Mouse (Mus musculus) ES-E14 (cell line): ENCODE data around the gene Gm49340. TPM values are rescaled to one million over a fixed set of nuclear protein-coding genes. Genes with fewer than 3 reads are reported as not detected.

Experiments
- DNase-seq: peaks from one replicate; pipeline ENCODE4 v3.0.0-alpha.2; 2013; ENCODE audit warnings: low read depth, low spot score
- H3K27ac ChIP-seq: 2 replicates; pipeline ENCODE4 v1.5.1; 2012; ENCODE audit warnings: low read depth, mild to moderate bottlenecking, low read length, moderate library complexity, mixed read lengths; ENCODE audit not compliant: poor library complexity, insufficient read depth, severe bottlenecking
- H3K36me3 ChIP-seq: 2 replicates; pipeline ENCODE4 v1.6.1; 2012; ENCODE audit warnings: mild to moderate bottlenecking, low read length, moderate library complexity, mixed read lengths; ENCODE audit not compliant: control insufficient read depth, poor library complexity, insufficient read depth, severe bottlenecking
- H3K4me1 ChIP-seq, 2 experiments: fragments of 150-350 bp in 1 of 2; sonication (generic) in 1 of 2; 2 replicates each; pipeline ENCODE4 v1.6.1; 2012; ENCODE audit warnings: low read length in 2 of 2, mild to moderate bottlenecking in 1 of 2, mixed read lengths in 1 of 2; ENCODE audit not compliant: control insufficient read depth in 2 of 2, insufficient read depth in 2 of 2, poor library complexity in 1 of 2
- H3K4me3 ChIP-seq, 2 experiments: fragments of 150-350 bp in 1 of 2; sonication (generic) in 1 of 2; 2 replicates each; pipeline ENCODE4 v1.5.1; 2012; ENCODE audit warnings: low read length in 2 of 2, low read depth in 1 of 2, mild to moderate bottlenecking in 1 of 2, mixed read lengths in 1 of 2; ENCODE audit not compliant: insufficient read depth in 1 of 2, poor library complexity in 1 of 2, severe bottlenecking in 1 of 2
- H3K9ac ChIP-seq: 2 replicates; pipeline ENCODE4 v1.6.1; 2012; ENCODE audit warnings: low read depth, mild to moderate bottlenecking, low read length, mixed read lengths; ENCODE audit not compliant: poor library complexity, insufficient read depth, severe bottlenecking
- H3K9me3 ChIP-seq: fragments of 150-350 bp; sonication (generic); 2 replicates; pipeline ENCODE4 v1.6.1; 2012; ENCODE audit warnings: low read depth, mild to moderate bottlenecking, low read length; ENCODE audit not compliant: control insufficient read depth, insufficient read depth
- CHD2 ChIP-seq: IDR thresholded peaks from 2 replicates; pipeline ENCODE4 v1.6.1; 2014; ENCODE audit warnings: mild to moderate bottlenecking, low read depth, low read length, inconsistent platforms
- HCFC1 ChIP-seq: IDR thresholded peaks from 2 replicates; pipeline ENCODE4 v1.6.1; 2012; ENCODE audit warnings: low read length, inconsistent platforms, borderline replicate concordance; ENCODE audit not compliant: insufficient read depth
- MAFK ChIP-seq: IDR thresholded peaks from 2 replicates; pipeline ENCODE4 v1.6.1; 2014; ENCODE audit warnings: mild to moderate bottlenecking, low read depth, low read length, inconsistent platforms; ENCODE audit not compliant: insufficient read depth
- ZC3H11A ChIP-seq: IDR thresholded peaks from 2 replicates; pipeline ENCODE4 v1.6.1; 2012; ENCODE audit warnings: low read depth, mild to moderate bottlenecking, inconsistent platforms, low read length, borderline replicate concordance
- ZNF384 ChIP-seq: IDR thresholded peaks from 2 replicates; pipeline ENCODE4 v1.6.1; 2012; ENCODE audit warnings: low read depth, low read length, inconsistent platforms
- in situ Hi-C, 2 experiments: fragments of 600-800 bp; cut with MboI; formaldehyde crosslinking; loops; one replicate each; pipeline ENCODE4 v1.15.1; 2025; ENCODE audit warnings: low sequenced_read_pairs in 2 of 2, inconsistent platforms in 1 of 2; ENCODE audit not compliant: unreplicated experiment in 2 of 2
- total RNA-seq: library from RNA; depleted of rRNA; stranded (reverse); fragments of 300-350 nt; gene quantifications from 2 replicates; pipeline ENCODE4 v1.2.3, GENCODE M21; 2012

Gene Gm49340
- total RNA-seq, 1 experiment = 0.13 TPM

GRCm38 (mm10) chr11:73323906-73324830 is 5.4 kb upstream of the Gm49340 start:
- no peak for TF ChIP-seq CHD2
- TF ChIP-seq HCFC1 = no peak
- no peak for TF ChIP-seq ZNF384
- no peak for TF ChIP-seq MAFK
- TF ChIP-seq ZC3H11A = no peak
- no peak overlapping the region for H3K27ac ChIP-seq
- peaks cover 2 to 3% of the 10 kb centered on the region in 2 experiments; a peak in 2 of 4 replicates for H3K4me1 ChIP-seq
- no peaks in the 10 kb centered on the region for H3K9me3 ChIP-seq
- H3K36me3 ChIP-seq = no peaks in the 10 kb centered on the region
- in situ Hi-C loops = no loop called here
- H3K4me3 ChIP-seq = no peak overlapping the region
- no peak for DNase-seq
- no peak overlapping the region for H3K9ac ChIP-seq

- no peak for TF ChIP-seq ZNF384
- no peak for TF ChIP-seq CHD2
- TF ChIP-seq HCFC1 = no peak
- TF ChIP-seq MAFK = no peak
- TF ChIP-seq ZC3H11A = no peak
- Histone ChIP-seq H3K36me3 (no peaks in the 10 kb centered on the region), H3K4me1 (0 out of 4 replicates have a peak, but pooled peaks cover 0 to 2% of the 10 kb centered on the region in 2 experiments), H3K27ac (no peak overlapping the region), H3K9ac (no peak overlapping the region), H3K4me3 (no peak overlapping the region), H3K9me3 (no peaks in the 10 kb centered on the region; the same call in 1 of the 2 replicates)
- in situ Hi-C loops = no loop called here
- no peak for DNase-seq
Observed at GRCm38 (mm10) chr11:73326485-73326886, 3.1 kb upstream of the Gm49340 start.

GRCm38 (mm10) chr11:73327361-73327760 is 2.2 kb upstream of the Gm49340 start:
- in situ Hi-C loops = no loop called here
- H3K4me3 ChIP-seq = no peak overlapping the region
- H3K4me1 ChIP-seq = 0 out of 4 replicates have a peak, but pooled peaks cover 0 to 2% of the 10 kb centered on the region in 2 experiments
- no peaks in the 10 kb centered on the region; the same call in 1 of the 2 replicates for H3K9me3 ChIP-seq
- H3K9ac ChIP-seq = no peak overlapping the region
- no peak overlapping the region for H3K27ac ChIP-seq
- TF ChIP-seq HCFC1 (no peak), ZNF384 (no peak), ZC3H11A (no peak), CHD2 (no peak), MAFK (no peak)
- no peaks in the 10 kb centered on the region for H3K36me3 ChIP-seq
- no peak for DNase-seq

- Histone ChIP-seq H3K9me3 (no peaks in the 10 kb centered on the region; the same call in 1 of the 2 replicates), H3K4me1 (0 out of 4 replicates have a peak, but pooled peaks cover 0 to 2% of the 10 kb centered on the region in 2 experiments), H3K36me3 (no peaks in the 10 kb centered on the region), H3K9ac (no peak overlapping the region), H3K4me3 (no peak overlapping the region), H3K27ac (no peak overlapping the region)
- DNase-seq = no peak
- no peak for TF ChIP-seq CHD2
- TF ChIP-seq MAFK = no peak
- TF ChIP-seq HCFC1 = no peak
- TF ChIP-seq ZC3H11A = no peak
- in situ Hi-C loops = no loop called here
Observed at GRCm38 (mm10) chr11:73333357-73333756, 3.8 kb downstream of the Gm49340 start.
